Mouse (Mus musculus) right cerebral cortex, postnatal 10 days (tissue): Measurements from ENCODE around the gene Ear10.
"Not testable (repeated sequence)": the region's sequence is repeated elsewhere in the genome, so short reads cannot be mapped to it uniquely, and the experiment has no call there.

ENCODE experiments used
- DNase-seq, 2 experiments: peaks; one replicate each; pipeline ENCODE4 v3.0.0; 2021; ENCODE audit warnings: low spot score in 2 of 2

Ear10 gene

DNA sequence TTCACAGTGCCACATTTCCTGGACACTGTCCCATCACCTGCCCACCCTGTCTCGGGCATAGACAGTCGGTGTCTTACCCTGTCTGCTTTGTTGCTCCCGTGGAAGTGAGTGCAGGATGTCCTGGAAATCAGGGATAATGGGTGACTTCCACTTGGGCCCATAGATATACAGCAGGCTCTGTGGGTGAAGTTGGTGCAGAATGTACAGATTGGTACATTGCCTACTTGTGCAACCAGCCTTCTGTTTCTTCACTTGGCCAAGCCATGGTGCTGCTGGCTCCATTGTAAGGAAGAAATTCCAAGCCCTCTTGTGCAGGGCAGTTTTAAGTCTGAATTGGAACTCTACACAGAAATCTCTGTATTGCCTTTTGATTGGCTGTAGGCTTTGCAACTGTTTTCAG lies at the start of gene Ear10:
Gene Ear10 (minus strand): TSS at position 101 of the 400 bp plus-strand sequence.
- DNase-seq, result not testable (repeated sequence)

DNA sequence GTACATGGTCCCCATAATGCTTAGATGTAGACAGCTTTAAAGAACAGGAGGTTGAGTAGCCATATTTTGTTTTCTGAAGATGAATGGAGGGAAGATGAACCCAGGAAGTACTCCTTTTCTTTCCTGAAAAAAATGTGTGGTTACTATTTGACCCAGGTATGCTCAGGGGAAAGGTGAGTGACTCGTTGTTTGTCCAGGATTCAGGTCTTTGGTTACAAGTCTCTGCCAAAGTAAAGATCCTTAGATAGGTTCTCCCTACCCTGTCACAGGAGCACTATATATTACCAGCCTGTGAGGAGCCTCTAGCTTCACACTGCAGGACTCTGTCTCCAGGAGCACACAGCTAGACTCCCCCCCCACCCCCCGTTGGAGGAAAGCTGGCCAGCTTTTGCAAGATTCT lies 33.4 kb upstream of the Ear10 start, which contains the start of gene Ang5:
Gene Ang5 (plus strand): TSS at position 301 of the 400 bp plus-strand sequence.
- DNase-seq, result not testable (repeated sequence)

DNA sequence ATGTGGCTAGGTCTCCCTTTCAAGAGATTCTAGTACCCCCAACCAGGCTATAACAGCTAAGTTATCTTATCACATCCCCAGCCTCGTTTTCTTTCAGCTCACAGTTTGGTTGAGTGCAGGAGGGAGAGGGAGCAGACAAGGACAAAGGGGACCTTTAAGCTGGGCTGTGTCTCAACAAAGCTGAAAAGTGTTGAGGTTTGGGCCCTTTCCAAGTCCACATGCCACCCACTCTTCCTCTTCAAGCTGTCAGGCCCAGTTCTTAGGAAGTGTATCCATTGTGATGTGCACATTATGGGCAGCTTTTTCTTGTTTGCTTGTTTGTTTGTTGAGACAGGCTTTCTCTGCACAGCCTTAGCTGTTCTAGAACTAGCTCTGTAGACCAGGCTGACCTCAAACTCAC lies 31.7 kb upstream of the Ear10 start:
- not testable (repeated sequence) for DNase-seq

DNA sequence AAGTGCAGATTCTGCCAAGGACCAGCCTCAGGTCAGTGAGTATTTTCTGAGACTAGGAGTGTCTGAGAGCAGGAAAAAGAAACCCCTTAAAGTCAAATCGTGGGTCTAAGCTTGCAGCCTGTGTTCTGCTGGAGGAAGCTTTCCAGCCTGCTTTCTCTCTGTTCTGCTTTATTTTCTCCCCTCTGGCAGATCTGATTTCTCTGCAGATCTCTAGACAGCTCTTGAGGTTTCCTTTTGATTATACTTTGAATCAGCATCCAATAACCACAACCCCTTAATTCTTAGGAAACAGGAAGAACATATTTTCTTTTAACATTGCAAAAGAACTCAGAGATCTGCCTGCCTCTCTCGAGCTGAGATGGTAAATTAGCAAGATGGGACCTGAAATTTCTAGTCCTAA lies 30.0 kb upstream of the Ear10 start:
- DNase-seq, result not testable (repeated sequence)

DNA sequence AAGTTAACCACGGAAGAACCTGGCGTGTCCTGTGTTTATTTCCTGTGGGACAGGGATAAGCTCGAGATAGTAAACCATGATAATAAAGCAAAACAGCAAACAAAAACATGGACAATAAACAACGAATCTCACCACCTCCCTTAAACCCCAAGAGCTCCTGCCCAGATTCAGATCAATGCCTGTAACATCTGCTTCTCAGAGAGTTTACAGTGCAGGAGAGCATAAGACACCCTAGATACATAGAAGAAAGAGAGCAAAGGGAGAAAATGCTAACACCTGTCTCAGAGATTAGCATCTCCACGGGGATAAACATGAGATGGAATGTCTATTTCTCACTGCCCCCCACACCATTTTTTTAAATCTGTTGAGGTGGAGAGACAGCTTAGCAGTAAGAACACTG lies 10.0 kb upstream of the Ear10 start:
- not testable (repeated sequence) for DNase-seq

DNA sequence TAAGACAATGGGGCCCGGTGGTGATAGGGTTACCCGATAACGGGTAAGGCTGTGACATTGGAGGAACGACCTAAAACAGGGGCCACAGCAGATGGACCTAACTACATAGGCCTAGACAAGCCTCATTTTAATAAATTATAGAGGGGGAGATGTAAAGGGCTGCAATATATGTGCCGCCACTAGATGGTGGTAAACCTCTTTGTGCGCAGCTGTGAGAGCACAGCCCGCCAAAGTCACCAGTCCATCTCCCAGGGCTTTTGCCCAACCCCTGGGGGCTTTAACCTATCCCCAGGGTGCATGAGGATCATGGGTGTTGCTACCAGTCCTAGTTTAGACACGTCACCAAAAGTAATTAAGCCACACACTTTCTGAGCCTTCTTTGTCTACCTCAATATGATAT lies 9.6 kb upstream of the Ear10 start:
- peak; percentile 34 to 35 for DNase-seq

DNA sequence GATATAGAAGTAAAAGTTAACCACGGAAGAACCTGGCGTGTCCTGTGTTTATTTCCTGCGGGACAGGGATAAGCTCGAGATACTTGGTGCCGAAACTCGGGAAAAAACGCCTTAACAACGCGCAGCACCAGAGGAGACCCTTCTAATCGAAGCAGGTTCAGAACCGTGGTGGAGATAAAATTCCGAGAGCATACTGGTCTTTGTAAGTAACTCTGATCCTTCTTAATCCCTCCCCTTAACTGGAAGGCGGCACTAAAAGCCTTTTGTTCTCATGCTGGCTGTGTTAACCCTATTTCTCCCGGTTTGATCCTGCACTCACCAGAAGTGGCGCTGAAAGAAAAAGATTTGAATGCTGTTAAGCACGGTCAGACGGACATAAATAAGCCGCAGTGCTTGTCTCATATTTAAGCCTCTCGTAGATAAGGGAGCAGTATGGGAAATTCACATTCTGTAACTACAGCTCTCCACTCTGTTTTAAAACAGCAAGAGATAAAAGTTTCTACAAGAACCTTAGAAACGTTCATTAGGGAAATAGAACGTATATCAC lies 2.1 kb upstream of the Ear10 start:
- DNase-seq, result not testable (repeated sequence)

DNA sequence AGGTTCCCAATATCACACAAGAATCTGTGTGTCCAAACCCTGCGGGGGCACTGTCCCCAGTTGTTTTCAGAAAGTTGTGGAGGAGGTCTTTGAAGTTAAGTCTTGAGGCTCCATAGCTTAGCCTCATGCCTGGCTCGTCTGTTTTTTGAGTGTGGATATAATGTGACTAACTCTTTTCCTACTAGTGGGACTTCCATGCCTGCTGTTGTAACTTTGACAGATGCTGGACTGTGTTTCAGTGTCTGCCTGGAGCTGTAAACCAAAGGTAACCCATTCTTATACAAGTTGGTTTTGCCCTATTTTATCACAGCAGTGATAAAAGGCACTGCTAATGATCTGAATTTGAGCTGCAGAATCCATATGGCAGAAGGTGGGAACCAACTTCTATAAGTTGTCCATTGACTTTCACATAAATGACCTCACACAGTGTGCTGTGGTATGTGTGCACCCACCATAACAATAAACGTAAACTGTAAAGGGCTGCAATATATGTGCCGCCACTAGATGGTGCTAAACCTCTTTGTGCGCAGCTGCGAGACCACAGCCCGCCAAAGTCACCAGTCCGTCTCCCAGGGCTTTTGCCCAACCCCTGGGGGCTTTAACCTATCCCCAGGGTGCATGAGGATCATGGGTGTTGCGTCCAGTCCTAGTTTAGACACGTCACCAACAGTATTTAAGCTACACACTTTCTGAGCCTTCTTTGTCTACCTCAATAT lies 1.5 kb upstream of the Ear10 start, which contains the start of gene Gm8113:
Gene Gm8113 (plus strand): TSS at position 703 of the 716 bp plus-strand sequence.
- peak; percentile 57 to 67 for DNase-seq

DNA sequence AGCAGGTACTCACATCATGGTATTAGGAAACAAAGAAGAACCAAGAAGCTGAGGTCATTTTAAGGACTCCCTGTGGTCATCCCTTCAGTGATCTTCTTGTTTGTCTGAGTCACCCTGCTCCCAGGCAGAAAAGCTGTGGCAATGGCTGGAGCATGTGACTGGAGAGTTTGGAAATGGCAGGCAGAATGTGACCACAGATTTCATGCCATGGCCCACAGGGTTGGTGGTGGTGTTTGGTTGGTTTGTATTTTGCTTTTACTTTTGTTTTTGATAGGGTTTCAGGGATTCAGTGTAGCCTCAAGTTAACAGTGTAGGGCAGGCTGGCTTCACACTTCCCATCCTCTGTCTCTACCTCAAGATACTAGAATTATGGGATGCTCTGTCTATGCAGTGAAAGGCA lies 5.1 kb downstream of the Ear10 start:
- DNase-seq, result not testable (repeated sequence)

DNA sequence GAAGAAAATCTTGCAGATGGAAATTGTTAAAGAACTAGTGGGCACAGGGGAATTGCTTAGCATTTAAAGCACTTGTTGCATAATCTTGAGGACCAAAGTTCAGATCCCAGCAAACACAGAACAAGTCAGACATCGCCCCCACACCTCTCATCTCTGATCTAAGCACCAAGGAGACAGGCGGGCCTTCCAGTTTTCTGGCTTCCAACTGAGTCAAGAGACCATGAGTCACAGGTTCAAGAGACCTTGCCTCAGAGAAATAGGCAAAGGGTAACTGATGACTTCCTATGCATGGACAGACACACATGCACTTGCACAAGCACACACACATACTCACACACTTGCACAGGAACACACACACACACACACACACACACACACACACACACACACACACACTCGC lies 24.8 kb downstream of the Ear10 start:
- not testable (repeated sequence) for DNase-seq

DNA sequence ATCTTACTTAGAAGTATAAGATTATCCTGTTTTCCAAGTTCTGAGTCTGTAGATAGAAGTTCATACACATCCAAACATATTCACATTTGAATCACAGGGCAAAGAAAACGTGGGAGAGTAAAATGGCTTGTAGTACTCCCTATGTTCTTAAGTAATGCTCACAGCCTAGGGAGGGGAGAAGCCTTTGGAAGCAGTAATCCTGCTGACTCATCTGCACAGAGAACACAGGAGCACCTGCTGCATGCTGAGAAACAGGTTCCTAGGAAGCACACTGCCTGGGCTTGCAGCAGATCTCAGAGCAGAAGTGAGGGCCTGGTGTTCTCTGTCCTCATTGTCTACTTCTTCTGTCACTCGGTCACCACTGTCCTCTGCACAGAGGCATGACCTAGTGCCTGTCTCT lies 28.0 kb downstream of the Ear10 start:
- not testable (repeated sequence) for DNase-seq

DNA sequence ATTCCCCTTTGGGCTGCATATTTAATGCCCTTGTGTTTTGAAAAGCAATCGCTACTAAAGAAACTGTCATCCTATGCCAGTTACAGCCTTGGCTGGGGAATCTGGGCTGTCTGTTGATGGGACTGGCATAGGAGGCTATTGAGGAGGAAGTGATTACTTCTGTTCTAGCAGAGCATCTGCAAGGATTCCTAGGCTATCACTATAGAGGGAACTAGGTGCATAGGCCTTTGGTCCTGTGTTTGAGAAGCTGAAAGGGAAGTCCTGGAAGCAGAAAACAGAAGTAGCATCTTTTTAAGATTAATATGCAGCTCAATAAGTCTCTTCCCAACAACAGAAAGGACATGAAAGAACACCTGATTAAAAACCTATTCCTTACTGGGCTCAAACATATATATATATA lies 32.1 kb downstream of the Ear10 start:
- DNase-seq, result not testable (repeated sequence)

DNA sequence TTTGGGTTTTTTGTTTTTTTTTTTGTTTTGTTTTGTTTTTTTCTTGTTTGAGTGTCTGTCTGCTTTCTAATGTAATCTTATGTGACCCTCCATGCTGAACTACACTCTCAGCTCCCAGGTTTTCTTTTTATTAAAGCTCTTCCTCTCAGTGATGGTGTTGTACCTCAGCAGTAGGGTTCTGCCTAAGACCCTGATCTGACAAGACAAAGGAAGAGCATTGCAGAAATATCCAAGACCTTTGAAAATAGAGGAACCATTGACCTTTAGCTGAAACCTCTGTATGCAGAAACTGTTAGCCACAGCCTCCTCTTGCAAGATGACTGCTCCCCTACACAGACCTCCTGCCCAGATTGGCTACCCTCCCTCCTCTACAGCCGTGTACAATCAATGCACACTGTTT lies 37.1 kb downstream of the Ear10 start:
- DNase-seq, result not testable (repeated sequence)

DNA sequence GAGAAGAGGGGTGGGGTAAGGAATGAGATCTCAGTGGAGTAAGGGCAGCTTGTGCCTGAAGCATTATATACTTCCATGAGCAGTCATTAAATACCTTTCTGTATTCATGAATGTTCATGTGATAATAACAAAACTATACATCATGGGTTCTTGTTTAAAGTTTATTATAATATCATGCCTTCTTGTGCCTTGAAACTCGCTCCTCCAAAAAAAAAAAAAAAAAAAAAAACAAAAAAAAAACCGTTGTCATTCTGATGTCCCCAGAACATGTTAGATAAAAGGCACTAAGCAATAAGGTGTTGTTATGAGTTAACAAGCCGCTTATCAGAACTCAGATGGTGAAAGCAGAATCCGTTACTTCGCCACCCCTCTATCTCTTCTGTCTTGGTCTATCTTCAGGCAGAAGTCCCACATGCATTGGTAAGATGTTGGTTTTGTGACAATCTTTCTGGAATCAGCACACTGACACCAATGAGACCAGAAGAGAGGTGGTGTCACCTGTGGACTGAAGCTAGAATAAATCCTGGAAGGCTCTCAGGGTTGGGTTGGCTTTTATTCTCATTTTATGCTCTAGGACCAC lies 43.3 kb downstream of the Ear10 start:
- not testable (repeated sequence) for DNase-seq

DNA sequence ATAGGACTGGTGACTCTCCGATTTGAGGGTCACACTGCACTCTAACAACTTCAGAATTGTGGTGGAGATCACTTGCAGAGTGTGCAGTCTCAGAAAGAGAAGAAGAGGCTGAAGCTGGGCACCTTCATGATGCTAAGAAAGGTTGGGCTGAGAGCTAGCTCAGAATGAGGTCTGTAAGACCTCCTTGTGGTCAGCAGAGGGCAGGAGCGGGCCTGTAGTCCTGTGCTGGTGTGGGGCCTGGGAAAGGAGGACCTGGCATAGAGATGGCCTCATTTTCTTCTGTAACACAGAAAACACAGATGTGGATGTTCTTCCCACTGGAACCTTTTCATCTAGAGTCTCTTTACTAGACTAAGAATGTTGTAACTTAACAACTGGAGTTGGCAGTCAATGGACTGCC lies 45.6 kb downstream of the Ear10 start:
- DNase-seq, result not testable (repeated sequence)

DNA sequence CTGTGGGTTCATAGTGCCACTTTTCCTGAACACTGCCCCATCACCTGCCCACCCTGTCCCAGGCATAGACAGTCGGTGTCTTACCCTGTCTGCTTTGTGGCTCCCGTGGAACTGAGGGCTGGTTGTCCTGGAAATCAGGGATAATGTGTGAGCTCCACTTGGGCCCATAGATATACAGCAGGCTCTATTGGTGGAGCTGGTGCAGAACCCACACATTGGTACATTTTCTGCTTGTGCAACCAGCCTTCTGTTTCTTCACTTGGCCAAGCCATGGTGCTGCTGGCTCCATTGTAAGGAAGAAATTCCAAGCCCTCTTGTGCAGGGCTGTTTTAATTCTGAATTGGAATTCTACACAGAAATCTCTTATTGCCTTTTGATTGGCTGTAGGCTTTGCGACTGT lies 47.9 kb downstream of the Ear10 start, which contains the start of gene Ear1:
Gene Ear1 (minus strand): TSS at position 101 of the 400 bp plus-strand sequence.
- not testable (repeated sequence) for DNase-seq

DNA sequence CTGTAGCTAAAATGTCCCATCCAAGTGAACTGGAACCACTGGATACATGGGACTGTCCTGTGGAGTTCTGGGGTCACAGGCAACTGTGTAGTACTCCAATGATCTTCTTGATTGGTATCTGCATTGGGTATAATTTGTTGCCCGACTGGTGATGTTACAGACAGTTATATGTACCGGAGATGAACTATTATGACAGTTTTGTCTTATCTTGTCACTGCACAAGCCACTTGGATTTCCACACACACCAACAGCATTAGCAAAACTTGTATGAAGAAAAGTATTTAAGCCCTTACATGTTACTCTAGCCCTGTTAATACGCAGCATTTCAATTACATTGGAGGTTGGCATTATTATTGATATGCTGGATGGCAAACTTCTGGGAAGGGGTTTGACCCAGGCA lies 48.5 kb downstream of the Ear10 start:
- not testable (repeated sequence) for DNase-seq
